Mouse (Mus musculus): Measurements from ENCODE around the gene Rpl9-ps6. TPM values are rescaled to one million over a fixed set of nuclear protein-coding genes. Genes with fewer than 3 reads are reported as not detected.

Gene Rpl9-ps6
- polyA plus RNA-seq, 1 experiment, result 0.31 TPM

DNA sequence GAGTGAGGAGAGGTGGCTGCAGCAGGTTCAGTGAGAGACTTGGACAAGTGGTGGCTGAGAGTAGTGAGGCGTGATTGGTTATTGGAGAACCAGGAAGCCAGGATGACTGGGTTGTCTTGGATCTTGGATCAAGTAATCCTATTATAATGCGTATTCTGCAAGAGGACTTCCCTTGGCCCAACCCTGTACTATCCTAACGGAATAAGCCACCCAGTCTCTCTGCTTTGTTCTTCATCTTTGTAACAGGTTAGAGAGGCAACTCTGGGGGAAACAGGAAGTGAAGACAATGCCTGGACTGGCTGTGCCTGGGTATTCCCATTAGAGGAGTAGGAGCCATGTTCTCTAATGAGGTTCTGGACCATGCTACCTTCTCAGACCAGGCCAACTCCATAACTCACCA, 40.5 kb downstream of the Rpl9-ps6 start:
- no peak for TF ChIP-seq TAL1 (IDR thresholded peaks at IDR 0.05; ENCODE audit: low read length)
- TF ChIP-seq GATA1 (IDR thresholded peaks at IDR 0.05; ENCODE audit: low read length), result no peak
- Histone ChIP-seq H3K27me3 (ENCODE audit: control insufficient read depth) (no peaks in the 10 kb centered on the region; the same call in 1 of the 2 replicates), H3K4me3 (replicated peaks) (no peak overlapping the region), H3K4me1 (ENCODE audit: control insufficient read depth) (no peaks in the 10 kb centered on the region), H3K9me3 (ENCODE audit: control insufficient read depth, low read length) (no peaks in the 10 kb centered on the region), H3K36me3 (ENCODE audit: control insufficient read depth) (no peaks in the 10 kb centered on the region)

DNA sequence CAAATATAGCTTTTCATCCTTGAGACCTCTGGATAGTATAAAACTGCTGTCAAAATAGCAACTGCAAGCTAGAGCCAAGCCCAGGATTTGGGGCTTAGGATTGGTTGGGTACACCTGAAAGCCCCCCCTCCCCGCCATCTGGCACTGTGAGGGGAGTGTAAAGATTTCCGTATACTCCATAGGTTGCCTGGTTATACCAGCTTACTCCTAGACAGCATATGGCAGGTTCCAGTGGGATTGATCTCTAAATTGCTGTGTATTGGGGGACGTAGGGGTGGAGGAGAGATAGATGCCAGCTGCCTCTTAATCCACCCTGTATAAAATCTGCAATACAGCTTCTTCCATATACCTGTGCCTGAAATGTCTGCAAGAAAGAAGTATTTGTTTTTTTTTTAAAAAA, 41.7 kb downstream of the Rpl9-ps6 start:
- H3K9me3 ChIP-seq (ENCODE audit: control insufficient read depth, low read length), result no peaks in the 10 kb centered on the region
- H3K4me1 ChIP-seq (ENCODE audit: control insufficient read depth), result no peaks in the 10 kb centered on the region
- no peaks in the 10 kb centered on the region; the same call in 1 of the 2 replicates for H3K27me3 ChIP-seq (ENCODE audit: control insufficient read depth)
- no peaks in the 10 kb centered on the region for H3K36me3 ChIP-seq (ENCODE audit: control insufficient read depth)
- TF ChIP-seq GATA1 (IDR thresholded peaks at IDR 0.05; ENCODE audit: low read length) (no peak), TAL1 (IDR thresholded peaks at IDR 0.05; ENCODE audit: low read length) (no peak)
- no peak overlapping the region for H3K4me3 ChIP-seq (replicated peaks)

DNA sequence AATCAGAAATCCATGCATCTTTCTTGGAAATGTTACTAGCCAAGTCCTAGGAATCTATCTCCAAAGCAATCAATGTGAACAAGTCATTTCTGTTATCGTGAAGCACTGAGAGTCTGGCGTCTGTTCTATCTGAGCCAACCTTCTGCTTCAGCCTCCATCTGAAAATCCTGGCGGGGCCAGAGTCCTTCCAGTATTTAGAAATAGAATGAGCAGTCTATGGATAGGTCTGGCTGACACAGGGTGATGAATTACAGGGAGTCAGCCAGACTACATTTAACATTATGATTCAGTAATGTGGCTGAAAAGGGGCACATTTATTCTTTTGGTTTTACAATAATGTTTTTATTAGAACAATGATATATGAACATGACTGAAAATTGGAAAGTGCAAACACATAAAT, 47.3 kb downstream of the Rpl9-ps6 start:
- Histone ChIP-seq H3K36me3 (ENCODE audit: control insufficient read depth) (no peaks in the 10 kb centered on the region), H3K4me1 (ENCODE audit: control insufficient read depth) (peaks cover 1% of the 10 kb centered on the region; the same call in 1 of the 2 replicates), H3K4me3 (replicated peaks) (no peak overlapping the region), H3K27me3 (ENCODE audit: control insufficient read depth) (no peaks in the 10 kb centered on the region), H3K9me3 (ENCODE audit: control insufficient read depth, low read length) (no peaks in the 10 kb centered on the region)
- TF ChIP-seq GATA1 (IDR thresholded peaks at IDR 0.05; ENCODE audit: low read length) (no peak), TAL1 (IDR thresholded peaks at IDR 0.05; ENCODE audit: low read length) (no peak)

DNA sequence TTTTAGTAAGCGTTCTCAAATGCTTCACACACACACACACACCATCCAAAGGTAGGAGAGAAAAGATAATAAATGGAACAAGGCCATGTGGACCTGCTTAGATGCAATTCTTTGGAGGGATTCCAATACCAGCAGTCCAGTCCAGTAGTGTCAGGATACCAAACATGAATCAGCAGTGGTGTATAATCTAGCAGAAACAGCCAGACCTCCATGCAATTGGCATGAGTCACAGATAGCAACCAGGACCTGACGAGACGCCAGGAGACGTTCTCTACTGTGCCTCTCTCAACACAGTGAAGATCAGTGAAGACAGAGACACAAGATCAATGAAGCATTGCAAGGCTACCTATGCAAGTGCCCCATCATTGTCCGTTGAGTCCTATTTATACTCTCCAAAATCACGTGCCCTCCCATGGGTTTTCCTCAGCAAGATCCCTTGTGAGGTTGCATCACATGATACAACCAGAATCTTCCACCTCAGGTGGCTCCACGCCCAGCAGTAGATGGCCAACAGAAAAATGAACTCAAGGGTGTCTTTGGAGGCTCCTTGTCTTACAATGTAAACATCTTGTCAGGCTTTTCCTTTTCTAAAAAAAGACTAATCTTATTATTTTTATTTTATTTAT, 49.6 kb downstream of the Rpl9-ps6 start:
- Histone ChIP-seq H3K4me1 (ENCODE audit: control insufficient read depth) (peaks cover 1% of the 10 kb centered on the region; the same call in 1 of the 2 replicates), H3K27me3 (ENCODE audit: control insufficient read depth) (no peaks in the 10 kb centered on the region), H3K4me3 (replicated peaks) (no peak overlapping the region), H3K9me3 (ENCODE audit: control insufficient read depth, low read length) (no peaks in the 10 kb centered on the region), H3K36me3 (ENCODE audit: control insufficient read depth) (no peaks in the 10 kb centered on the region)
- TF ChIP-seq GATA1 (IDR thresholded peaks at IDR 0.05; ENCODE audit: low read length) (no peak), TAL1 (IDR thresholded peaks at IDR 0.05; ENCODE audit: low read length) (0 out of 3 replicates have a peak, but pooled peaks have one; percentile 8)

Other genes with a start within 250 kb of the Rpl9-ps6 start
- gene Sgms1, start 76.9 kb downstream of the Rpl9-ps6 start, polyA plus RNA-seq (2012), result 0.22 and 0.28 TPM in 2 replicates
- 16.3 and 19.3 TPM in 2 replicates for gene Minpp1, start 19.2 kb upstream of the Rpl9-ps6 start, polyA plus RNA-seq (2012)
- 0.01 TPM in 1 of 2 replicates, not detected in the other for gene Papss2, start 129.2 kb upstream of the Rpl9-ps6 start, polyA plus RNA-seq (2012)

Data from erythroblast, embryonic 14.5 days (primary cell).